Mouse (Mus musculus) bone marrow macrophage, adult 2 months (primary cell): ENCODE data around the gene Hist2h2be.

ENCODE experiments used
- CTCF ChIP-seq: IDR thresholded peaks from 2 replicates; pipeline ENCODE4 v1.5.1; 2012; ENCODE audit warnings: low read depth, mild to moderate bottlenecking, low read length, moderate library complexity
- POLR2A ChIP-seq: IDR thresholded peaks from 2 replicates; pipeline ENCODE4 v1.6.1; 2012; ENCODE audit warnings: mild to moderate bottlenecking, low read depth, low read length, borderline replicate concordance

- no peak for TF ChIP-seq CTCF
- no peak for TF ChIP-seq POLR2A
Observed at GRCm38 (mm10) chr3:96234914-96235313, 14.0 kb downstream of the Hist2h2be start.
